Mouse (Mus musculus) liver, adult 2 months (tissue): ENCODE measurements around the gene Adad2. TPM values are rescaled to one million over a fixed set of nuclear protein-coding genes. Genes with fewer than 3 reads are reported as not detected.

Experiments used
- DNase-seq: peaks from one replicate; pipeline ENCODE4 v3.0.0-alpha.2; 2011; ENCODE audit warnings: low read depth, low spot score; ENCODE audit errors: extremely low read depth
- H3K27ac ChIP-seq: fragments of 200-500 bp; replicated peaks from 2 replicates; pipeline ENCODE4 v1.5.1; 2012; ENCODE audit warnings: low read depth, mild to moderate bottlenecking, control low read depth, inconsistent platforms, low read length; ENCODE audit not compliant: insufficient read depth
- H3K27me3 ChIP-seq: fragments of 200-500 bp; 2 replicates; pipeline ENCODE4 v1.6.1; 2012; ENCODE audit warnings: mild to moderate bottlenecking, moderate library complexity, low read length, inconsistent platforms; ENCODE audit not compliant: control insufficient read depth, insufficient read depth
- H3K36me3 ChIP-seq: fragments of 200-500 bp; 2 replicates; pipeline ENCODE4 v1.6.1; 2012; ENCODE audit warnings: low read length, inconsistent platforms; ENCODE audit not compliant: control insufficient read depth, insufficient read depth
- H3K4me1 ChIP-seq: fragments of 200-500 bp; 2 replicates; pipeline ENCODE4 v1.6.1; 2011; ENCODE audit warnings: low read length; ENCODE audit not compliant: control insufficient read depth, insufficient read depth
- H3K4me3 ChIP-seq: fragments of 200-500 bp; 2 replicates; pipeline ENCODE4 v1.5.1; 2011; ENCODE audit warnings: low read depth, mild to moderate bottlenecking, control low read depth, low read length, moderate library complexity; ENCODE audit not compliant: insufficient read depth
- H3K79me2 ChIP-seq: fragments of 200-500 bp; 2 replicates; pipeline ENCODE4 v1.6.1; 2012; ENCODE audit warnings: inconsistent platforms, mild to moderate bottlenecking, low read length, moderate library complexity; ENCODE audit not compliant: control insufficient read depth, insufficient read depth
- H3K9ac ChIP-seq: fragments of 200-500 bp; 2 replicates; pipeline ENCODE4 v1.6.1; 2012; ENCODE audit warnings: low read depth, mild to moderate bottlenecking, control low read depth, inconsistent platforms, low read length
- CTCF ChIP-seq: fragments of 200-500 bp; IDR thresholded peaks from 2 replicates; pipeline ENCODE4 v1.5.1; 2011; ENCODE audit warnings: low read depth, low read length, control low read depth
- POLR2A ChIP-seq: fragments of 200-500 bp; IDR thresholded peaks from 2 replicates; pipeline ENCODE4 v1.6.1; 2011; ENCODE audit warnings: low read length, control low read depth; ENCODE audit not compliant: insufficient read depth; ENCODE audit errors: extremely low read depth
- WGBS: fragments of 180-500 bp; shearing (Covaris S2); methylation state at CpG from one replicate; pipeline ENCODE4 v1.1.7; 2018; 5-methylcytosine and 5-hydroxymethylcytosine counted together
- polyA plus RNA-seq: library from polyadenylated mRNA; depleted of rRNA; stranded (reverse); fragments of >200 nt; gene quantifications from 2 replicates; pipeline ENCODE4 v1.2.3, GENCODE M21; 2012
- total RNA-seq: library from RNA; depleted of rRNA; stranded (reverse); fragments of >200 nt; gene quantifications from 2 replicates; pipeline ENCODE4 v1.2.3, GENCODE M21; 2014

Gene Adad2
- total and polyA plus RNA-seq, 2 experiments = not detected

GRCm38 (mm10) chr8:119644429-119644960 lies 31.9 kb downstream of the Adad2 start:
- TF ChIP-seq CTCF = no peak
- TF ChIP-seq POLR2A = no peak
- Histone ChIP-seq H3K36me3 (no peaks in the 10 kb centered on the region), H3K9ac (no peak overlapping the region), H3K79me2 (no peaks in the 10 kb centered on the region), H3K27ac (no peak overlapping the region), H3K4me1 (no peaks in the 10 kb centered on the region), H3K4me3 (no peak overlapping the region), H3K27me3 (no peaks in the 10 kb centered on the region; the same call in 1 of the 2 replicates)
- 90% methylated on average over 17 of the region's 17 CpGs for WGBS
- DNase-seq = no peak

DNA sequence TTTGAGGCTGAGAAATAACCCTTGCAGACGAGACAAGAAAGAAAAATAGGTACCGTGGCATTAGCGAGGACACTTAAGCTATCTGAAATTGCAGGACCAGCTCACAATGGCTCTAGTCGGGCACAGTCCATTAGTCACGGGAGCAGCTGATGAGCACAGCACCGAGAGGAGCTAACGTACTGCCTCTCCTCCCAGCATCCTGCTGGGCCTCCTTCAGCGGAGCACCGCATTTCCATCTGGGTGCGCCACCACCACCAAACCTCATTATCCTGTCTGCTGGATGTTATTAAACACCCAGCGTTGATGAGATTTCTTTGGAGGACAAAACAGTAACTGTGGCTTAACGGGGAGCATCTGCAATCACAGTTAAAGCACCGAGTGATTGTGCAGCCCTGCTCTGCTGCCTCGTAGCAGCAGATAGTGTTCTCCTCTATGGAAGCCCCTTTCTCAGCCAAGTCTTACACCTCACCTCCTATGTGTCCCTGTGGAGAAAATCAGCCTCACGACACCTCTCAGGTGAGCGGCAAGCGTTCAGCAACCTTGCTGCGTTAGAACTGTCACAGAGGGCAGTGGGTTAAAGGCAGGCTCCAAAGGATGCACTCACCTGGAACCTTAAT lies 32.5 kb downstream of the Adad2 start:
- Histone ChIP-seq H3K4me1 (no peaks in the 10 kb centered on the region), H3K4me3 (no peak overlapping the region), H3K27ac (no peak overlapping the region), H3K79me2 (no peaks in the 10 kb centered on the region), H3K36me3 (no peaks in the 10 kb centered on the region), H3K9ac (no peak overlapping the region), H3K27me3 (no peaks in the 10 kb centered on the region; the same call in 1 of the 2 replicates)
- TF ChIP-seq POLR2A (no peak), CTCF (no peak)
- no peak for DNase-seq
- 81% methylated on average over 18 of the region's 18 CpGs for WGBS

- DNase-seq = no peak
Observed at GRCm38 (mm10) chr8:119646197-119646596, 33.6 kb downstream of the Adad2 start.

DNA sequence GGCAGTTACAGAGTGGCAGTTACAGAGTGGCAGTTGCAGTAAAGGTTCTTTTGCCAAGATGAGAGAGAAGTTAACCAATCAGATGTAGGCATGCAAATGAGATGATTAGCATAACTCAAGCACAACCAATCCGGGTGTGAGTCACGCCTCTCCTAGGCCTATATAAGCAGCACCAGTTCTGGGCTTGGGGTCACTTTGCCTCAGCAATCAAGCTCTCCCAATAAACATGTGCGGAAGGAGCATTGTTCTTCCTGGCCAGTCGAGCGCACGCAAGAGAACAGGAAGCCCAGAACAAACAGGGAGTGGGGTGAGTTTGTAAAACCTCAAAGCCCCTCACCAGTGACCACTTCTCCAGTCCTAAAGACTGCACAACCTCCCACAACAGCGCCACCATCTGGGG lies 34.3 kb downstream of the Adad2 start:
- Histone ChIP-seq H3K27me3 (no peaks in the 10 kb centered on the region; the same call in 1 of the 2 replicates), H3K36me3 (no peaks in the 10 kb centered on the region), H3K9ac (no peak overlapping the region), H3K4me3 (no peak overlapping the region), H3K4me1 (no peaks in the 10 kb centered on the region), H3K27ac (no peak overlapping the region), H3K79me2 (no peaks in the 10 kb centered on the region)
- no peak for DNase-seq
- 81% methylated on average over 7 of the region's 7 CpGs for WGBS
- TF ChIP-seq CTCF (no peak), POLR2A (no peak)

More at GRCm38 (mm10) chr8:119646197-119646596, 33.6 kb downstream of the Adad2 start:
- 72% methylated on average over 3 of the region's 3 CpGs for WGBS
- no peaks in the 10 kb centered on the region for H3K79me2 ChIP-seq
- H3K4me3 ChIP-seq = no peak overlapping the region
- H3K9ac ChIP-seq = no peak overlapping the region
- H3K27ac ChIP-seq = no peak overlapping the region
- no peaks in the 10 kb centered on the region for H3K36me3 ChIP-seq
- TF ChIP-seq CTCF = peak; percentile 13; the same call in 1 of the 2 replicates
- no peak for TF ChIP-seq POLR2A
- H3K27me3 ChIP-seq = no peaks in the 10 kb centered on the region; the same call in 1 of the 2 replicates
- no peaks in the 10 kb centered on the region for H3K4me1 ChIP-seq

DNA sequence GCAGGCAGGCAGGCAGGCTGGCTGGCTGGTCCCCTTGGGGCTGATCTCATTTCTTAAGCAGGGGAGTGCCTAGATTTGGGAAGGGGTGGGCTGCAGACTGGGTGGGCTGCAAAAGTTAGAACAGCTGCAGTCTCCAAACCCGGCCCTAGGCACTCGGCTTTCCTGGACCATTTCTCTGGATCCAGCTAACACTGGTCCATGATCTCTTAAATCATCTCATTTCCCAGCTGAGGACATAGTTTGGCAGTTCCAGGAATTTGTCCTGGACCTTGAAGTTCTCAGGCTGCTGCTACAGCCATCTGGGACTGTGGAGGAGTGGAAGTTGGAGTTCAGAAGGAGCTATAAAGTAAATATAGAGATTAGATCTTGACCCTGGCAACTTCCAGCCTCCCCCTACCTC lies 38.8 kb downstream of the Adad2 start:
- DNase-seq = no peak
- H3K4me1 ChIP-seq = no peaks in the 10 kb centered on the region
- no peak overlapping the region for H3K9ac ChIP-seq
- TF ChIP-seq POLR2A (no peak), CTCF (no peak)
- no peaks in the 10 kb centered on the region for H3K36me3 ChIP-seq
- H3K79me2 ChIP-seq = no peaks in the 10 kb centered on the region
- H3K27ac ChIP-seq = no peak overlapping the region
- 61% methylated on average over 2 of the region's 2 CpGs for WGBS
- H3K4me3 ChIP-seq = no peak overlapping the region
- no peaks in the 10 kb centered on the region for H3K27me3 ChIP-seq

GRCm38 (mm10) chr8:119656709-119657464 lies 44.3 kb downstream of the Adad2 start:
- H3K79me2 ChIP-seq = no peaks in the 10 kb centered on the region
- peaks cover 3% of the 10 kb centered on the region; the same call in 1 of the 2 replicates for H3K4me1 ChIP-seq
- H3K27ac ChIP-seq = no peak overlapping the region
- H3K4me3 ChIP-seq = no peak overlapping the region
- no peak overlapping the region for H3K9ac ChIP-seq
- no peak for DNase-seq
- TF ChIP-seq CTCF = peak; percentile 62
- no peak for TF ChIP-seq POLR2A
- H3K27me3 ChIP-seq = no peaks in the 10 kb centered on the region
- H3K36me3 ChIP-seq = no peaks in the 10 kb centered on the region
- WGBS = 47% methylated on average over 5 of the region's 5 CpGs
